Mouse (Mus musculus) frontal cortex, postnatal 10 days (tissue): ENCODE results near the gene Rack1.

Source experiments
- DNase-seq, 2 experiments: peaks; one replicate each; pipeline ENCODE4 v3.0.0; 2022; ENCODE audit warnings: low spot score in 2 of 2, mixed read lengths in 1 of 2

Gene Rack1

DNA sequence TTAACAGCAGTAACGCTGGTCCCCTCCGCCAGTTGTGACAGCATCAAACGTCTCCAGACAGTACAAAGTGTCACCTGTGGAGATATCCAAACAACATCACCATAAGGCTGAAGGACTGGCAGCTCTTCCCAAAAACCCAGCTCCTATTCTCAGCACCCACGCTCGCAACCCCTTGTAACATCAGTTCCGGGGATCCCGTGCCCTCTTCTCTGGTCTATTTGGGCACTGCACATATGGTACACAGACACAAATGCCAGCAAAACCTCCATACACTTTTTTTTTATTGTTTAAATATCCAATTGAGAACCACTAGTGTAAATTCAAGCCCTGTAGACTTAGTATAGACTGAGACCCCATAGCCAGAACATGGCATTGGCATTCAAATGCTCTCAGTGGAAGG, 4.9 kb upstream of the Rack1 start:
- no peak for DNase-seq

DNA sequence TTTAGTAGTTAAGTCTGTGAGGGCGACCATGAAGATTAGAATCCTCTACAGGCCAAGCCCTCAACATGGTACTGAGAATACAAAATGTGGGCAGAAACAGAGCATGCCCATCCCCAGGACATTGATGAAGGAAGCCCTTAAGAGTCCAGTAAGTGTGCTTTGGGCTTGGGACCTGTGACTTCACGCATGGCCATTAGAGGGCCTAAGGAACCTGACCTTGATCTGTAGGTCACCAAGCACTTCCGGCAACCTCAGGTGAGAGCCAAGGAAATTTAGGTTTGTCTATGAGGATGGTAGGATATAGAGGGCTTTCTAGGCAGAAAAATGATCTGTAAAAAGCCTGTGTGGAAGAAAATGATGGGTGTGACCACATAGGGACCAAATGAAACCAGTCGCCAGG, 3.8 kb upstream of the Rack1 start:
- no peak for DNase-seq

DNA sequence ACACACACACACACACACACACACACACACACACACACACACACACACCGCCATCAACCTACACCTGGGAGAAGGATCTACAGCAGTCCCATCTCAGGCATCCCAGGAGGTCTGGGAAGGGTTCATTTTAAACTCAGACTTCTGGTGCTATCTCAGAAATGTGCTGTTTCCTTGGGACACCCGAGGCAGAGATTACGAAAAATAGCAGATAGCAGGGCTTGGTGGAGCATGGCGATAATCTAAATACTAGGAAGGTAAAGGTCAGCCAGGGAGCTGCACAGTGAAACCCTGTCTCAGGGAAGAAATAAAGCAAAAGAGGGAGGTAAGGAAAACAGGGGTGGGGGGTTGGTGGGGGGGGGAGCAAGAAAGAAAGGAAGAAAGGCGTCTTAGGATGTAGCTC, 2.8 kb upstream of the Rack1 start:
- DNase-seq = no peak

DNA sequence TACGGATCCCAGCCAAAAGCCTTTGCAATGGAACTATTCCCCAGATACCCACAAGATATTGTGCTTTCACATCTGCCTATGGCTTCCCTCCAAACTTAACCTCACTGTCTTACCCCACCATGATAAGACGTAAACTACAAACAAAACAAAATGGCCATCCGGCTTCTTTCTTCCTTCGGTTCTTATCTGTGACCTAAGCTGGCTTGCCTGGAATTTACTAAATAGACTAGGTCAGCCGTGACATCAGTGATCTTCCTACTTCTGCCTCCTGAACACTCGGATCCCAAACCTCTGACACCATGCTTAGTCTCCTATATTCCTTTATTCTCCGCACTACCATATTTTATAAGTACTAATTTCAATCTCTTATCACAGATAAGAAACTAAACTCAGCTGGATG, 1.8 kb upstream of the Rack1 start:
- DNase-seq = no peak

DNA sequence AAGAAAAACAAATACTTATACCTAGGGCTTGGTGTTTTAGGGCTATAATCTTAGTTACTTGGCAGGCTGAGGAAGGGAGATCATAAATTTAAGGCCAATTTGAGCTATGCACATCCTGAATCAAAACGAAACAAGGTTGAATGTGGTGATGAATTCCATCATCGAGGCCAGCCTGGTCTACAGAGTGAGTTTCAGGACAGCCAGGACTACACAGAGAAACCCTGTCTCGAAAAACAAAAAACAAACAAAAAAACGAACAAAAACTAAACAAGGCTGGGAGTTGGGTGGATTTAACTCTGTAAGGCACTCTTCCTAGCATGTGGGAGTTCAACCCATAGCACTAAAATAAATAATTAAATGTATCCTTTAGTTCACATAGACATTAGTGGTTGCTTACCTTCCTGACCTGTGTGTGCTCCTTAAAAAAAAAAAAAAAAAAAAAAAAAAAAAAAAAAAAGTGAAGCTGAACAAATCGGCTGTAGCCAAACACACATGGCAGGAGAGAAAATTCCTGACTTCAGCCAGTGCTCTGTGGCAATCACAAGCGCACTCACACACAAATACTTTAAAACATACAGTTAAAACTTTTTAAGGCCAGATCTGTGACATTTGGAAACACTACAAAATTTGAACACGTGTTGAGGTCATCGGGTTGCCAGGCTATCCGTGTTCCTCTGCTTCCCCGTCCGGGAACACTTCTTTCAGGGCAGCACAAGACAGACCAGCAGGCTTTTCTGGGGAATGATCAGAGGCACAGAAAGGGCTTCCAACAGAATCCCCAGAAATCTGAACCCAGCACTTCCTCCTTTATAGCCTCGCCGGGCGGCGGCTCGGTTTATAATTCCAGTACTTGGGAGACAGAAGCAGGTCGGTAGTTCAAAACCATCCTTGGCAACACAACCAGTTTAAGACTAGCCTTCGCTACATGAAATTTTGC, 880 bp upstream of the Rack1 start:
- DNase-seq = no peak

DNA sequence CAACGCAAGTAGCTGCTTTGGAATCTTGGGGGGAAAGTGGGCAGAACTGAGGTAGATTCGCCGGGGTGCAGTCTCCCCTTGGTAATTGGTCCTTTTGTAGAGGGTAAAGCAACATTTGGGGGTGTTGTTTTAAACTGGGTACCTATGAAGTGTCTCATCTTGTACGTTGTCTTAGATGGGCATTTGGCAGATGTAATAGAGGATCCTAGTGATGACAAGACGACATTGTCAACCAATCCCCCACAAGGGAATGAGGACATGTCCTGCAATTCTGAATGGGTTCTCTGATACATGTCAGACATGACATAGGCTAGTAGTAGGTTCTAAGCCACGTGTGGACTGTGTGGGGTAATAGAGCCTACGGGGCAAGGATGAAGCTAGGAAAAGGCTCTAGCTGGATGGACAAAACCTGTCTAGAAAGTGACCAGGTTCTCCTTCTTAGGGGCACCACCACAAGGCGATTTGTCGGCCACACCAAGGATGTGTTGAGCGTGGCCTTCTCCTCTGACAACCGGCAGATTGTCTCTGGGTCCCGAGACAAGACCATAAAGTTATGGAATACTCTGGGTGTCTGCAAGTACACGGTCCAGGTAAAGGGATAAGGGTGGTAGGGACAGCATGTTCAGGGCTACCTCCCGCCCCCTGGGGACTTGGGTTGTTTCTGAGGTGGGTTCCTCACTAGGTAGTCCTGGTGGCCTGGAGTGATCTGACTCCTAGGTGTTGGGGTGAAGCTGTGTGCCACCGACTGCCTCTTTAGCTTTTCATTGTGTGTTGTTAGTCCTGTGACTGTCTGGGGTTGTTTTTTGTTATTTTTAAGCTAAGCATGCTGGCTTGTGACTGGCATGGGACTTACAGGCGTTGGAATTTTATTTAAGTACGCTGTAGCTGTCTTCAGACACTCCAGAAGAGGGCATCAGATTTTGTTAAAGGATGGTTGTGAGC, 2.0 kb downstream of the Rack1 start:
- no peak for DNase-seq

DNA sequence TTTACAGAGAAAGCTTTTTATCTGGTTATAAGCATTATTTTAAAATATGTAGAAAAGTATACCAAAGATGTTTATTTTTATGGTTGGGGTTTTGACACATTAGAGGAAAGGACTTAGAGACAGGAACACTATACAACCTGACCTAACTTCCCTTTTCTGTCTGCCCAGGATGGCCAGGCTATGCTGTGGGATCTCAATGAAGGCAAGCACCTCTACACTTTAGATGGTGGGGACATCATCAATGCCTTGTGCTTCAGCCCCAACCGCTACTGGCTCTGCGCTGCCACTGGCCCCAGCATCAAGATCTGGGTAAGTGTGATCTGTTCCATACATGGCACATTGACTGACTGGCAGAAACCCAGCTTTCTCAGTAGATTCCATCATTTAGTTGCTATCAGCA, 3.9 kb downstream of the Rack1 start:
- DNase-seq = no peak

DNA sequence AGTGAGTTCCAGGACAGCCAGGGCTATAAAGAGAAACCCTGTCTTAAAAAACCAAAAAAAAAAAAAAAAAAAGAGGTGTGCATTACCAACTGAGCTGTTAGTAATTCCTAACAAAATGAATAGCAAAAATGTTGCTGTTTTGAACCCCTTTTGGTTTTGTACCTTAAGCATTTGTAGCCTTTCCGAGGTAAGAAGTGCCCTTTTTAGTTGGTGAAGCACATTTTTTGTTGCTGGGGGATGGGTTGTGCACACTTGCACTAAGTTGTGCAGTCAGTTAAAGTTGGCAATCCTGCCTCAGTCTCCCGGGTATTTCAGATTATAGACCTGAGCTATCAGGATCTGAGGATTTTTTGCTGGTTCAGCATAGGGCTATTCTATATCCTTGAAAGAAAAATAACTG, 4.8 kb downstream of the Rack1 start:
- no peak for DNase-seq

DNA sequence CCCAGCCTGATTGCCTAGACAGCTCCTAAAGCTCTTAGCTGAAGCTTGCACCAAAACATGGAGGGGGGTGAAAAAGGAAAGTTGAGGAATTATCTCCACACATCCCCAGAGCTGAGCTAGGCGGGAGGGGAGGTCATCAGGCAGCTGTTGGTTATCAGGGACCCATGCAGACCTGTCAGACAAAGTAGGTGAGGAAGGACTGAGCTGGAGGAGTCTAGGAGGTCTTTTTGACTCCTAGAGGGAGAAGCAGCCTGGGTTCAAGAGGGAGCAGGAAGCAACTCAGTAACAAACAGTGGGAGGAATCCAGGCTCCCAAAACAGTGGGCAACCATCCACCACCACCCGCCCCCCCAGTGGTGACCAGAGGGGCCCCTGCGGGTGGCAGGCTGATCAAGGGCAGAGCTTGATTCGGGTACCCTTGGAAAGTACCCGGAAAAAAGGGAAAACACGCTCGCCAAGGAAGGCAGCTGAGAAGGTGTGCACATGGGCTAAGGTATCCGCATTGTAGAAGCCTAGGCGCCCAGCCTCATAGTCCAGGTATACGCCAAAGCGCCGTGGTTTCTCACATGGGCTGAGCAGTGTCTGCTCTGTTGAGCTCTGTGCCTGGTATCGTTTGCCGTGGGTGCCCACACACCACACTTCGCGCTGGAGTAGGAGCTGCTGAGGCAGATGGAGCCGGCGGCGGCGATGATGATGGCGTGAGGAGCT, 6.9 kb downstream of the Rack1 start:
- DNase-seq = peak in 1 of 2 experiments; percentile 24

DNA sequence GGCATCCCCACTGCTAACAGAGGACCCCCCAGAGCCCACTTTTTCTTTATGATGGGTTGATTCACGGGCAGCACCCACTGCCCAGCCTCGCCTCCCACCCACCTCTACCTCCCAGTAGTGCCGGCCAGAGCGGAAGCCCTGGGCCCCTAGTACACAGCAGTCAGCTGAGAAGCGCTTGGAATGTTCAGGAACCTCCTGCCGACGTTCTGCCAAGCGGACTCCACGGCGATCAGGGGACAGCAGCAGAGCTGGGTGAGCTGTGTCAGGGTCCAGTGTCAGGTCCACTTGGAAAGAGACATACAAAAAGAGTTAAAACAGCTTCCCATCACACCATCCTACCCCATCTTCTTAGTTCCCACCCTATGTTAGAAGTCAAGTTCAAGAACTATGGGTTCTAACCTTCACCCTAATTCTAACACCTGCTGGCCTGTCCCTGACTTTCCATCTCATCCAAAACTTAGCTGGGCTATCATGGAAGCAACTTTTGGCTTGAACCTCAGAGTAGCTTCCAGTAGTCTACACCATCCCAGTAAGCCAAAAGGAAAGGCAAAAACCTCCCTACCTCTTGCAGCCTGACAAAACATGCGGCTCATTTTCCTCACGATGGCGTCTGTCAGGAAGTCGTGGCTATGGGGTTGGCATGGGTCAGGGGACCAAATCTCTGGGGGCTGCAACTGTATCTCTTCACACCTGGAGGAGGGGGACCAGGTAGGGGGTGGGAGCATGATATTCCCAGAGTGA, 7.6 kb downstream of the Rack1 start:
- DNase-seq = no peak

DNA sequence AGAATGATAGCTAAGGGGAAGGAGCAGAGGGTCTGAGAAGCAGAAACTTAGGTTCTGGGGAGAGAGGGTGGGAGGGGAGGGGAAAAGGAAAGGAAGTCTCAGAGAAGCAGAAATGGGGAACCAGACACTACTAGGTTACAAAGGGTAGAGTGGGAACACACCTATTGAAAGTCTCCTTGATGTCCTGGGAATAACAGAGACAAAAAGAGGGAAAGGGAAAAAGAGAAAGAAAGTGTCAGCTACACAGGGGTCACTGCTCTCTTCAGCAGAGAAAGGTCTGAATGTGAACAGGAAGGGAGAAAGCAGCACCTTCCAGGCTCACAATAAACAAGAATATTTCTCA, 8.1 kb downstream of the Rack1 start:
- DNase-seq = no peak

DNA sequence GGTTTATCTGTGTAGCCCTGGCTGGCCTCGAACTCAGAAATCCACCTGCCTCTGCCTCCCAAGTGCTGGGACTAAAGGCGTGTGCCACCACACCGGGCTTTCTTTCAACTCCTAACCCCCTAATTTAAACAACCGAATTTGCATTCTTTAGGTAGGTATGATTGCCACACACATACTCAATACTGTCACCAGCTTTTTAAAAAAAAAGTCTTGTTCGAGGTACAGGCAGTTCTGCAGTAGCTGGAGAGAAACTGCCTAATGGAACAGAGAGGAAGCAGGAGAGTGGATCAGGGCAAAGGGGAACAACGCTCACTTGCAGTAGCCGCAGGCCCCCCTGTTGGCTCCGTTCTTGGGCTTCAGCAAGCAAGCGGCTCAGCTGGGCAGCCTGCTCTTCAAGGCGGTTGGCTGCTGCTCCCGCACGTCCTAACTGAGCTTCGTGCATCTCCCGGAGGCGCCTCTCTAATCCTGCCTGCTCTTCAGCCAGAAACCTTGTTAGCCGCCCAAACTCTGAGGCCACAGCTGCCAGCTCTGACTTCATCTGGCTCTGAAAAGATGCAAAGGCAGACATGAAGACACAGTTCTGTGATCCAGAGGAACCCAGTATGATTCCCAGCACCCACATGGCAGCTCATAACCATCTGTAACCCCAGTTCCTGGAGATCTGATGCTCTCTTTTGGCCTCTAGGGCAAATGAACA, 8.8 kb downstream of the Rack1 start:
- no peak for DNase-seq

DNA sequence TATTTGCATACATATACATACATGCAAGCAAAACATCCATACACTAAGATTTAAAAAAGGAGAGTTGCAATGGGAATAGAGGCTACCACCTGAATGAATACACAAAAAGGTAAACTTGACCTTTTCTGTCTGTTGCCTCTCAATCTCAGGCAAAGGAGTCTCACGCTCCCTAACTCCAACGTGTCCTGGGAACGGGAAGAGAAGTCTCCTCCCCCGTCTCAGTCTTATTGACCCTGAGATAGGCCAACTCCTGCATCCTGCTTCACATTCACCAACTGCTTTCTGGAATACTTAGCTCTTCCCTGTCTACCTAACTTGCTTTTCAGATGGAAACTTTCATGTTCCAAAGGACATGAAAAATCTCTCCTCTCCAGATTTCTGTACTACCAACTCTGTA, 9.3 kb downstream of the Rack1 start:
- no peak for DNase-seq

DNA sequence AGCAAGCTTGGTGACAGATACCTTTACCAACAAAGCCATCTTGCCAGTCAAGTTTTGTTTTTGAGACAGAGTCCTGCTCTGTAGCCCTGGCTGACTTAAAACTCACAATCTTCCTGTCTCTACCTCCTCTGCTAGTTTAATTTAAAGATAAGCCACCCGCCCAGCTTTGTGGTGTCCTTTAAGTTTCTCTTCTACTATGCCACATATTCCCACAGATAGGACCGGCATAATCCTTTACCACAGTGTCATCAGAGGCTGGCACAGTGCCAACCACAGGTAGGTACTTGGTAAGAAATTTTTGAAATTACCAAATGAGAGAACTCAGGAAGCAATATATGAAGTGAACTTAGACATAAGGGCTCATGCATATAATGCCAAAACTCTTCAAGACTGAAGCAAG, 10.0 kb downstream of the Rack1 start:
- no peak for DNase-seq

DNA sequence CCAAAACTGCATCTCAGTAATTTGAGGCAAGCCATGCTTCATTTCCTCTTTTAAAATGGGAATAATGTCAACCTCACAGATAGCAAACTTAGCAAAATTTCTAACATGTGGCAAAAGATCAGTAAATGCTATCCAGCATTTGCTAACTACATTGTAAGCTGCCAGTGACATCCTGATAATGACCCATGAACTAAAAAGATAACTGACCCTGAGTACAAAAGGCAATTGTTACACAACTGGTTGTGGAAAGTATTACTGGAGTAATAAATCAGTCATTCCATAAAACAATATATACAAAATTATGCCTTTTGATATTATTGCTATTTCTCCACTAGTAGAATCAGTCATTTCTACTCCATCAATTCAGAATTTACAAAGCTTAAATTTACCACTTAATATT, 13.7 kb downstream of the Rack1 start:
- DNase-seq = no peak

DNA sequence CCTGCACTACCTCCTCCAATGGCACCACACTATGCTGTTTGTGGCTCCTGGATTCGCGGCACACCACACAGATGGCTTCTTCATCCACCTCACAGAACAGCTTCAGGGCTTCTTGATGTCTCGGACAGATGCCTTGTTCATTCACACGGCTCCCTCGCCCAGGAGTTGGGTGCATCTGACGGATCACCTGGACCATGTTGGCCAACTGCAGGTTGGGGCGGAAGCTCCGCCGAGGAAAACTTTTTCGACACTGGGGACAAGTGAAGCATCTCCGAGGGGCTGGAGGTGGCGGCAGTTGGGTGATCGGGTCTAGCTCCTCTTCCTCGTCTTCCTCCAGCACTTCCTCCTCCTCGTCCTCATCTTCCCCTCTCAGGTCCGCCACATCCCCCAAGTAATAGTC, 15.7 kb downstream of the Rack1 start:
- no peak for DNase-seq

DNA sequence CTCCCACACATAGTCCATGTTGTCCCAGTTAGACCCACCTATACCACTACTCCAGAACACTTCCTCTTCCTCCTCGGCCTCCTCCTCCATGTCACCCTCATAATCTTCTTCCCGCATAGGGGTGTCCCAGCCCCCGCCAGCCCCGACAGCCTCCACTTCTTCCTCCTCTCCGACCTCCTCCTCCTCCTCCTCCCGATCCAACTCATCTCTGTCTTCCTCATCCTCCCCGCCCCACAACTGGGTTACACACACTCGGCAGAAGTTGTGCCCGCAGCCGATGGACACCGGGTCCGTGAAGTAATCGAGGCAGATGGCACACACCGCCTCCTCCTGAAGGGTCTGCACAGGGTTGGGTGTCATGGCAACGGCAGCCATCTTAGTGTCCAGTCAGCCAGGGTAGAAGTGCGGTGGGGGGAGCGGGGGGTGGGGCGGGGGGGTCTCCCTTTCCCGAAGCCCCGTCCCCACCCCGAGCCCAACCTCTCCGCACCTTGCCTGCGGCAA, 16.2 kb downstream of the Rack1 start:
- peak; percentile 63 to 72 for DNase-seq

DNA sequence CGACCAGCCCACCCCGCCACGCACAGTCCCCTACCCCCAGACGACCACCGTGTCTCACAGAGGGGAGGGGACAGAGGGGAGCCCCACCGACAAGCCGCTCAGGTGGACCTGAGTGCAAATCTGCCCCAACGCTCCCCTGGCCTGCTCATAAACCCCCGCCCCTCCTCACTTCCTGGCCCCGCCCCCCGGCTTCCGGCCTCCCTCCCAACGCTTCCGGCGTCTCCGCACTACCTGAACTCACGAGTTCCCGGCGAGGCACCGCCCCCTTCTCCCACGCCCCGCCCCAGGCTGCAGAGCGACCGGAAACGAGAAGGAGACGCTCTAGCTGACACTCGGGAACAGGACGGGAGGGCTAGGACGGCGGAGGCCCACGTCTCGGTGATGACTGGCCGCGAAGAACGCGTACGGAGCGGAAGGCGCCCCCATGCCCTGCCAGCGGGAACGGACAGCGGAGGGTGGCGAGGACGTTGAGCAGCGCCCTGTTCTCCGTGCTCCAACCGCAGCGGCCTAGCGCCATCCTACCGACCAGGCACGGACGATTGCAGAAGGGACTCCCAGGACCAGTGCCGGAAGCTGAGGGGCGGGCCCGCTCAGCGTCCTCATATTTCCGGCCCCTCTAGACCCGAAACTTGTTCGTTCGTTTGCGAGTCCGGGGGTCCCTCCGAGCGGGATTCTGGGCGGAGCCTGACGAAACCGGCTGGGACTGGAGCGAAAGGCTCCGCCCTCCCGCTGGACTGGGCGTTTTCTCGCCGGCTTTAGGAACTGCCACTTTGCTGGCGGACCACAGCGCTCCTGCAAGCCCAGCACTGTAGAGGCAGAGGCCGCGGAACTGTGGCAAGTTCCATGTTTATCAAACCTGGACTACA, 16.9 kb downstream of the Rack1 start, which contains the start of gene Trim41:
TSS of gene Trim41 (minus strand) at position 554 of the 866 bp plus-strand sequence.
- peak; percentile 98 to 99 for DNase-seq

DNA sequence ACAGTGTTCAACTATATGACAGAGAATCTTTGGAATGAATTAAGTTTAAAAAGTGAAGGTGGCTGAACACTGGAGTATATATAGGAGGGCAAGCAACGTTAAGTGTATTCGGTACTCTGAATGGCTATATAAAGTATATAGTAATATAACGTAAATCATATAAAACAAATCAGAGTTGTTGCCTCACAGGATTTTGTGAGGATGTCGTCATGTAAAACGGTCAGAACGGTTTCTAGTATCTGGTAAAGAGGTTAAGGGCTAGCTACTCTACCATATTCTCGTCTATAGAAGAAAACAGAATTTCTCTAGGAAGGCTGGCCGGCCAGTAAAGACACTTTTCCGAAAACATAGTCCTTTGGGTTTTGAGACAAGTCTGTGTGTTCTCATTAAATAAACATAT, 17.7 kb downstream of the Rack1 start:
- no peak for DNase-seq

DNA sequence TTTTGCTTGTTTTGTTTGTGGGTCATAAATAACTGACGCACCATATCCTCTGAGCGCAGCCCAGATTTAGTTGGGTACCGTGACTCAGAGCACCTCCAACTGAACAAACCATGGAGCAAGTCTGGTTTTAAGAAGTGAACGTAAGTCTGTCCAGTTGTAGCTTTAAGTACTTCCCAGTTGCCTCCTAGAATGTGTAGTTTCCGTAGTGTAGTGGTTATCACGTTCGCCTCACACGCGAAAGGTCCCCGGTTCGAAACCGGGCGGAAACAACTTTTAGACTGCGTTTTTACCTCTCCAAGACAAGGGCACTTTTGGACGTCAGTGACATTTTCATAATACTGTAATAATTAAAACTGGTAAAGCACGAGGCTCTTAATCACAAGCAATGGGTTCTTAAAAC, 18.2 kb downstream of the Rack1 start:
- DNase-seq = peak; percentile 57 to 75
